Mouse (Mus musculus) ES-Bruce4 (cell line): ENCODE data around the gene Tsks. TPM values are rescaled to one million over a fixed set of nuclear protein-coding genes. Genes with fewer than 3 reads are reported as not detected.

Source experiments
- H3K27ac ChIP-seq: 2 replicates; pipeline ENCODE4 v1.5.1; 2012; ENCODE audit warnings: low read length, inconsistent platforms; ENCODE audit not compliant: insufficient read depth
- H3K27me3 ChIP-seq: 2 replicates; pipeline ENCODE4 v1.6.1; 2012; ENCODE audit warnings: mild to moderate bottlenecking, low read length, inconsistent platforms; ENCODE audit not compliant: control insufficient read depth, poor library complexity, insufficient read depth, severe bottlenecking
- H3K36me3 ChIP-seq: 2 replicates; pipeline ENCODE4 v1.6.1; 2012; ENCODE audit warnings: inconsistent platforms, mild to moderate bottlenecking, low read length, moderate library complexity; ENCODE audit not compliant: control insufficient read depth, poor library complexity, insufficient read depth, severe bottlenecking
- H3K4me1 ChIP-seq: one replicate; pipeline ENCODE4 v1.8.1; 2011; ENCODE audit warnings: low read length; ENCODE audit not compliant: control insufficient read depth, insufficient read depth
- H3K4me3 ChIP-seq: 2 replicates; pipeline ENCODE4 v1.5.1; 2011; ENCODE audit warnings: low read depth, mild to moderate bottlenecking, low read length
- H3K9ac ChIP-seq: 2 replicates; pipeline ENCODE4 v1.6.1; 2012; ENCODE audit warnings: low read depth, mild to moderate bottlenecking, inconsistent platforms; ENCODE audit not compliant: poor library complexity, severe bottlenecking
- H3K9me3 ChIP-seq: replicated peaks from 2 replicates; pipeline ENCODE4 v1.6.1; 2012; ENCODE audit warnings: mild to moderate bottlenecking, low read length, inconsistent platforms; ENCODE audit not compliant: control insufficient read depth, poor library complexity, insufficient read depth, severe bottlenecking
- CTCF ChIP-seq: IDR thresholded peaks from one replicate; pipeline ENCODE4 v1.8.1; 2011; ENCODE audit warnings: low read depth, low read length
- EP300 ChIP-seq: IDR thresholded peaks from 2 replicates; pipeline ENCODE4 v1.6.1; 2011; ENCODE audit warnings: low read depth, low read length; ENCODE audit not compliant: insufficient read depth
- POLR2A ChIP-seq: IDR thresholded peaks from one replicate; pipeline ENCODE4 v1.8.1; 2011; ENCODE audit warnings: low read length; ENCODE audit not compliant: insufficient read depth
- polyA plus RNA-seq: library from polyadenylated mRNA; stranded (reverse); fragments of >200 nt; gene quantifications from 2 replicates; pipeline ENCODE4 v1.2.4, GENCODE M21; 2011; ENCODE audit warnings: low read depth; ENCODE audit not compliant: missing spikeins, insufficient read depth, insufficient read length

Tsks gene
- polyA plus RNA-seq, 1 experiment, result not detected

GRCm38 (mm10) chr7:44959874-44960511 lies 17.0 kb downstream of the Tsks start:
- Histone ChIP-seq H3K4me1 (no peaks in the 10 kb centered on the region), H3K36me3 (peaks cover 33% of the 10 kb centered on the region), H3K9ac (no peak overlapping the region), H3K4me3 (no peak overlapping the region), H3K9me3 (no peaks in the 10 kb centered on the region), H3K27me3 (no peaks in the 10 kb centered on the region), H3K27ac (no peak overlapping the region)
- TF ChIP-seq POLR2A (no peak), CTCF (no peak)

- no peak for TF ChIP-seq CTCF
- TF ChIP-seq POLR2A, result no peak
- no peak for TF ChIP-seq EP300
- Histone ChIP-seq H3K9ac (no peak overlapping the region), H3K4me1 (no peaks in the 10 kb centered on the region), H3K27me3 (no peaks in the 10 kb centered on the region), H3K36me3 (peaks cover 38% of the 10 kb centered on the region), H3K9me3 (no peaks in the 10 kb centered on the region), H3K4me3 (no peak overlapping the region), H3K27ac (no peak overlapping the region)
Measured at GRCm38 (mm10) chr7:44960512-44960910, 17.5 kb downstream of the Tsks start.

DNA sequence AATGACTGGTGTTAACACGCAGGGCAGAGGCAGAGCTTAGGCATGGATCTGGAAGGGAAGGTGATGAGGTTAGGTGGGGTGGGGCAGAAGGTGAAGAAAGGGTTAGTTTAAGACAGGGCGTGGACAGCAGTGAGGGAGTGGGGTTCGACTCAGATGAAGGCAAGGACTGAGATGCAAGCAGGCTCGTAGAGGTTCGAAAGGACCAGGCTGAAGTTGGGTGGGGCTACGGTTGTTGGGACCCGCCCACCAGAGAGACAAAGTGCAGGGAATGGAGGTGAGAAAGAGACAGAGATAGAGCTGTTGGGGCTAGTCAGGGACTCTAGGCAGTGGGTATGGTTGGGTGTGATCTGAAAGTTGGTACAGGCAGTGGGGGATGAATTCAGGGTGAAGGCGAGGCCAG lies 19.3 kb downstream of the Tsks start:
- TF ChIP-seq POLR2A, result no peak
- no peak for TF ChIP-seq CTCF
- no peak for TF ChIP-seq EP300
- Histone ChIP-seq H3K36me3 (peaks cover 44% of the 10 kb centered on the region), H3K27ac (no peak overlapping the region), H3K4me1 (no peaks in the 10 kb centered on the region), H3K9ac (no peak overlapping the region), H3K27me3 (no peaks in the 10 kb centered on the region), H3K9me3 (no peaks in the 10 kb centered on the region), H3K4me3 (no peak overlapping the region)

DNA sequence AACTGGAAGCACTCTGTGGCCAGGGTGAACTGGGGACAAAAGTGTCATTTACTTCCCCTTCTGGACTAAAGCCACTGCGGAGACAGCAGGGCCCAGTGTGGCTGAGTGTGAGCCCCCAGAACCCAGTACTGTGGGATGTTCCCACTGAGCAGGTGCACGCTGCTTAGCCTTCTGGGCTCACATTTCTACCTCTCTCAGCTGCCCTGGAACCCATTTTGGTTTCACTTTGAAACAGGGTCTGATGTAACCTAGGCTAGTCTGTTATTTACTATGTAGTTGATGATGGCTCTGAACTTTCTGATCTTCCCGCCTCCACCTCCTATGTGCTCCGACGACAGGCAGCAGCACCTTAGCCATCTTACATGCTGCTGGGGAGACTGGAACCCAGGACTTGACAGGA lies 19.8 kb downstream of the Tsks start:
- Histone ChIP-seq H3K27me3 (no peaks in the 10 kb centered on the region), H3K9ac (no peak overlapping the region), H3K4me1 (no peaks in the 10 kb centered on the region), H3K36me3 (peaks cover 44% of the 10 kb centered on the region), H3K27ac (no peak overlapping the region), H3K9me3 (no peaks in the 10 kb centered on the region), H3K4me3 (no peak overlapping the region)
- TF ChIP-seq POLR2A (no peak), CTCF (no peak), EP300 (no peak)

DNA sequence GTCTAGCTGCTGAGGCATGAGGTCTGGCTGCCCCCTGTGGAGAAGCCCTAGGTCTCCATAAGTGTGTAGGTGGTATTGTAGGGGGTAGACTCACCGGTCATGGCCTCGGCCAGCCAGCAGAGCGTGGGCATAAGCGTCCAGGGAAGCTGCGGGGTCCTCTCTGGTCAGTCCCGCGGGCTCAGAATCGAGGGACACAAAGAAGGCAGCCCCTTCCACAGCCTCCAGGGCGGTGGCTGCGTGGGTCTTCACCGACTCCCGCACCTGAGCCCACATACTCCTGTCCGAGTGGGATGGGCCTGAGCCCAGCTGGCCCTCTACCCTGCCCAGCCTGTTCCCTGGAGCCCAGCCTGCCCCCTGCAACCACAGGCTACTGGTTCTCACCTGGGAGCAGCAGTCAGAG lies 22.0 kb downstream of the Tsks start:
- H3K27ac ChIP-seq, result no peak overlapping the region
- H3K9me3 ChIP-seq, result no peaks in the 10 kb centered on the region
- no peak overlapping the region for H3K4me3 ChIP-seq
- TF ChIP-seq POLR2A, result no peak
- TF ChIP-seq CTCF, result no peak
- no peak for TF ChIP-seq EP300
- H3K27me3 ChIP-seq, result no peaks in the 10 kb centered on the region
- peaks cover 37% of the 10 kb centered on the region for H3K36me3 ChIP-seq
- no peak overlapping the region for H3K9ac ChIP-seq
- no peaks in the 10 kb centered on the region for H3K4me1 ChIP-seq

- Histone ChIP-seq H3K27ac (no peak overlapping the region), H3K4me1 (no peaks in the 10 kb centered on the region), H3K4me3 (no peak overlapping the region), H3K36me3 (peaks cover 35% of the 10 kb centered on the region), H3K27me3 (no peaks in the 10 kb centered on the region), H3K9ac (no peak overlapping the region), H3K9me3 (no peaks in the 10 kb centered on the region)
- TF ChIP-seq EP300 (no peak), CTCF (peak; percentile 54), POLR2A (no peak)
Measured at GRCm38 (mm10) chr7:44965975-44966374, 23.0 kb downstream of the Tsks start.
